Mouse (Mus musculus) layer of hippocampus, postnatal 14 days (tissue): Measurements from ENCODE around the gene Sult1e1. TPM values are rescaled to one million over a fixed set of nuclear protein-coding genes. Genes with fewer than 3 reads are reported as not detected.

Source experiments
- microRNA-seq, 2 experiments: library from miRNA; unstranded; fragments of <30 nt; microRNA quantifications; one replicate each; pipeline ENCODE4 v1.2.0; 2021
- total RNA-seq, 2 experiments: library from RNA; stranded (reverse); gene quantifications; 2 replicates each; pipeline ENCODE4 v1.2.3; 2021

The Sult1e1 gene
- total RNA-seq, 2 experiments from 2014 or later: not detected

Small RNAs within 50 kb of the gene (microRNA-seq; reads per million reads assigned to microRNA genes)
- gene Mir3969: 0 reads per million in 2 experiments

Other genes starting within 250 kb of the Sult1e1 start
- gene Ugt2b38, start 167.4 kb downstream of the Sult1e1 start, total RNA-seq: not detected
- gene Ugt2a2, start 109.3 kb downstream of the Sult1e1 start, total RNA-seq: not detected
- gene Gm43638, start 104.8 kb downstream of the Sult1e1 start, total RNA-seq: not detected
- gene Ugt2a1, start 100.7 kb downstream of the Sult1e1 start, total RNA-seq: not detected
- not detected for gene Sult1b1, start 53.4 kb downstream of the Sult1e1 start, total RNA-seq
- gene Sult1d1, start 22.6 kb downstream of the Sult1e1 start, total RNA-seq: not detected
- not detected for gene Csn1s1, start 74.6 kb upstream of the Sult1e1 start, total RNA-seq
- not detected for gene Csn2, start 108.0 kb upstream of the Sult1e1 start, total RNA-seq
- gene Csn1s2a, start 183.0 kb upstream of the Sult1e1 start, total RNA-seq: not detected
- gene Csn1s2b, start 216.5 kb upstream of the Sult1e1 start, total RNA-seq: not detected
- gene Prr27, start 234.1 kb upstream of the Sult1e1 start, total RNA-seq: not detected